Mouse (Mus musculus) neural tube, embryonic 14.5 days (tissue): ENCODE measurements around the gene Hoxd11. TPM values are rescaled to one million over a fixed set of nuclear protein-coding genes. Genes with fewer than 3 reads are reported as not detected.

Experiments used
- ATAC-seq: fragments of 200-750 bp; cut with Nextera tagmentation; 2 replicates; pipeline ENCODE4 v1.8.0; 2017; ENCODE audit warnings: low read depth, mild to moderate bottlenecking, moderate TSS enrichment, moderate library complexity
- H3K27ac ChIP-seq: fragments of 300-500 bp; sonication (generic); 2 replicates; pipeline ENCODE4 v1.5.1; 2014; ENCODE audit warnings: low read depth, mild to moderate bottlenecking, control low read depth, low read length, moderate library complexity, mixed read lengths
- H3K27me3 ChIP-seq: fragments of 300-500 bp; sonication (generic); 2 replicates; pipeline ENCODE4 v1.6.1; 2014; ENCODE audit warnings: low read length; ENCODE audit not compliant: control insufficient read depth, insufficient read depth
- H3K36me3 ChIP-seq: fragments of 300-500 bp; sonication (generic); 2 replicates; pipeline ENCODE4 v1.6.1; 2014; ENCODE audit warnings: low read length, mixed read lengths; ENCODE audit not compliant: control insufficient read depth, insufficient read depth
- H3K4me1 ChIP-seq: fragments of 300-500 bp; sonication (generic); 2 replicates; pipeline ENCODE4 v1.6.1; 2014; ENCODE audit warnings: low read length; ENCODE audit not compliant: control insufficient read depth, insufficient read depth
- H3K4me2 ChIP-seq: fragments of 300-500 bp; sonication (generic); 2 replicates; pipeline ENCODE4 v1.6.1; 2014; ENCODE audit warnings: mild to moderate bottlenecking, low read depth, low read length, control low read depth
- H3K4me3 ChIP-seq: fragments of 300-500 bp; sonication (generic); 2 replicates; pipeline ENCODE4 v1.5.1; 2014; ENCODE audit warnings: low read depth, low read length, control low read depth, mixed read lengths
- H3K9ac ChIP-seq: fragments of 300-500 bp; sonication (generic); replicated peaks from 2 replicates; pipeline ENCODE4 v1.6.1; 2014; ENCODE audit warnings: low read depth, mild to moderate bottlenecking, control low read depth, low read length, mixed read lengths
- H3K9me3 ChIP-seq: fragments of 300-500 bp; sonication (generic); 2 replicates; pipeline ENCODE4 v1.6.1; 2016; ENCODE audit warnings: low read length; ENCODE audit not compliant: control insufficient read depth
- WGBS: fragments of 180-500 bp; shearing (Covaris S2); extraction: QIAGEN DNeasy Blood & Tissue Kit; methylation state at CpG from one replicate; pipeline ENCODE4 v1.1.7; 2014; 5-methylcytosine and 5-hydroxymethylcytosine counted together
- polyA plus RNA-seq: library from polyadenylated mRNA; unstranded; fragments of >200 nt; fragmentation: Nextera tagmentation; extraction: Ambion mirVana; gene quantifications from 2 replicates; pipeline ENCODE4 v1.2.1, GENCODE M21; 2014

Gene Hoxd11
- polyA plus RNA-seq, 1 experiment from 2014 or later = 0.09 TPM

DNA sequence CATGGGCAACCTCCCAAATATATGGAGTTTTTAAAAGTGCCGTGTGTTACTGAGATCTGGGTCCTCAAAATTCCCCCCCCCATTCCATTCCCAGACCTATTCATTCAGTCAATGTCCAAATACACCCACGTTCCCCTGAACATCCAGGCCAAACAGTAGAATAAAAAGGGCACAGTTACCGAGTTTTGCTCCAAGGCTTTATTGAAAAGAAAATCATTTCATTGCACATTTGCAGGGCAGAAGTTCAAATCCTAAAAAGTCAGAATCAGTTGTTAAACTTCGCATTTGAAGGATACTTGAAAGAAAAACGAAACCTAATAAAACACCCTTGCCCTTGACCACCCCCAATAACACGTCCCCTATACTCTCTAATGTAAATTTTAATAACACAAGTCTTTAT lies 23.5 kb downstream of the Hoxd11 start:
- Histone ChIP-seq H3K9ac (peak overlapping the region; percentile 99; the same call in 1 of the 2 replicates), H3K36me3 (no peaks in the 10 kb centered on the region), H3K4me3 (no peak overlapping the region; the same call in 1 of the 2 replicates), H3K27me3 (no peaks in the 10 kb centered on the region), H3K4me1 (peaks cover 14% of the 10 kb centered on the region; the same call in 1 of the 2 replicates), H3K4me2 (peak overlapping the region; percentile 75), H3K27ac (no peak overlapping the region; the same call in 1 of the 2 replicates), H3K9me3 (no peaks in the 10 kb centered on the region)
- no peak for ATAC-seq
- 30% methylated on average over 6 of the region's 6 CpGs for WGBS

DNA sequence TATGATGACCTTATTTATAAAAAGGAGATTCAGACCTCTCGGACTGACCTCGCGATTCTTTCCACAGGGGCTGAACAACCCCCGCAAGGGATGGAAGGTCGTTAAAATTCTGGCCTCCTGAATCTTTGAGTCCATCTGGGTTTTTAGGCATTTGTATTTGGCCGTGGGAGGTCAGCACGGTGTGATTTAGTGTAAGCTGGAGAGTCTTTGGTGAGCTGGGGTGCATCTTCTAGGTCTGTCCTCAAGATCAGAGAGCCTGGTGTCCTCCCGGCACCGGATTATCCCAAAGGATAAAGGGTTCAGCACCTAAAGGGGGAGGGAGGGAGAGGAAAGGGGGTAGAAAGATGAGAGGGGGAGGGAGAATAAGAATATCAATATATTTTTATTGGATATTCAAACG lies 24.0 kb downstream of the Hoxd11 start:
- H3K27me3 ChIP-seq = no peaks in the 10 kb centered on the region
- no peak for ATAC-seq
- peaks cover 15% of the 10 kb centered on the region; the same call in 1 of the 2 replicates for H3K4me1 ChIP-seq
- peak overlapping the region; percentile 99 for H3K9ac ChIP-seq
- no peaks in the 10 kb centered on the region for H3K9me3 ChIP-seq
- H3K27ac ChIP-seq = peak overlapping the region; percentile 100
- peak overlapping the region; percentile 77 for H3K4me3 ChIP-seq
- no peaks in the 10 kb centered on the region for H3K36me3 ChIP-seq
- peak overlapping the region; percentile 75 for H3K4me2 ChIP-seq
- 17% methylated on average over 10 of the region's 10 CpGs for WGBS

DNA sequence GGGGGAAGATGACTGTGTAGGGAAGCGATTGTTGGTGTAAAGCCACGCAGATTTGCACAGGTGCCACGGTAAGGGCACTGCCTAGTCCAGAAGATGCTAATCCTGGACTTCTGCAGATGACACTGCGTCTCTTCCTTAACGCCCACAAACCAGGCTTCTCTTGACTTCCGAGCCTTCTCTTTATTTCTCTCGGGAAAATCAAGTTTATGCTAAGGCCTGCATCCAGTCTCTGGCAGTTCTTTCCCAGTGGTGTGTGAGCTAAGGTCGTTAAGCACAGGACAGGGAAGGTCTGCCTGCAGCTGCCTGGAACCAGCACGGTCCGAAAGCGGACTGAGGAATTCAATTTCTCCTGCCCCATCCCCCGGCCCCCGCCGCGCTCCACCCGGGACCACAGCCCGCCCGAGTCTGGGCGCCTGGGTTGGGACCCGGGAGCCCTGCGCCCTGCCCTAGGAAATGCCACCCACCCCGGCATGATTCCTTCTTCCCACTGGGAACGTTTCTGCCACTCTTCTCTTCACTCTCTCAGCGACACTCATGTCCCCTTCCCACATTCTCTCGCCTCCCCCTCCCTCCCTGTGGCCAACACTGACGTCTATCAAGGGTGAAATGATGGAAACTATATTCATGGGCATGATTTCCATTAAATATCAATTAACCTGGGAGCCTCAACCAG lies 24.5 kb downstream of the Hoxd11 start:
- 4% methylated on average over 21 of the region's 26 CpGs for WGBS
- peak overlapping the region; percentile 75 for H3K4me2 ChIP-seq
- ATAC-seq = no peak

DNA sequence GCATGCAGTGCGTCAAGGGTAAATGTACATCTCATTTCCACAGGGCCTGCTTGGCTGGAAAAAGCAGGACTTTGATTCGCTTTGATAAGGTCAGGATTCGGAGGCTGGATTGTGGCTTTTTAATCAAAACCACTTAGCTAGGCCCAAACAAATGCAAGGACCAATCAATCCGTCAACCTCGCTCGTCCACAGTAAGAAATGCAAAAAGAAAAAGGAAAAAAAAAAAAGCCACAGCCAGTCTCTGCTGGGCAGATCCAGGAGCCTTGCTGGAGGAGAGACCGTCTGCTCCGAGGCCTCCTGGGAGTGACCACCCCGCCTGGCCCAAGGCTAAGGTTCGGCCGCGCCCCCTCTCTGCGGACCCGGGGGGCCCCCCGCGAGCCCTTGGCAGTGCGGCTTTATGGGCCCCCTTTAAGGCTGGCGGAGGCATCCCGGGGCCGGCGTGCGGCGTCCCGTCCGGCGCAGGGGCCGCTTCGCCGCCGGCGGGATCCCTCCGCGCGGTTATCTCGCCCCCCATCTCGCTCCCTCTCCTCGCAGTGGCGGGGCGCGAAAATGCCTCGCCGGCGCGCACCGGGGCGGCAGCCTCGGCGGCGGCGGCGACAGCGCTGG lies 25.1 kb downstream of the Hoxd11 start, which contains the start of gene Hoxd8:
Gene Hoxd8, plus strand, starts transcription at position 223 of the 606 bp plus-strand sequence.
- peaks cover 24% of the 10 kb centered on the region; the same call in 1 of the 2 replicates for H3K4me1 ChIP-seq
- H3K9ac ChIP-seq = peak within 1 kb of the TSS; percentile 99
- H3K4me2 ChIP-seq = peak within 1 kb of the TSS; percentile 75
- peak; percentile 52 for ATAC-seq
- WGBS = under 1% methylated on average over 43 of the region's 52 CpGs
- H3K9me3 ChIP-seq = no peaks in the 10 kb centered on the region
- peak within 1 kb of the TSS; percentile 100 for H3K27ac ChIP-seq
- no peaks in the 10 kb centered on the region for H3K36me3 ChIP-seq
- H3K4me3 ChIP-seq = peak within 1 kb of the TSS; percentile 77
- H3K27me3 ChIP-seq = no peaks in the 10 kb centered on the region

More for the DNA sequence above, 24.5 kb downstream of the Hoxd11 start:
- Histone ChIP-seq H3K9ac (peak overlapping the region; percentile 99), H3K36me3 (no peaks in the 10 kb centered on the region), H3K4me1 (peaks cover 20% of the 10 kb centered on the region; the same call in 1 of the 2 replicates), H3K27me3 (no peaks in the 10 kb centered on the region), H3K9me3 (no peaks in the 10 kb centered on the region), H3K4me3 (peak overlapping the region; percentile 77), H3K27ac (peak overlapping the region; percentile 100)

DNA sequence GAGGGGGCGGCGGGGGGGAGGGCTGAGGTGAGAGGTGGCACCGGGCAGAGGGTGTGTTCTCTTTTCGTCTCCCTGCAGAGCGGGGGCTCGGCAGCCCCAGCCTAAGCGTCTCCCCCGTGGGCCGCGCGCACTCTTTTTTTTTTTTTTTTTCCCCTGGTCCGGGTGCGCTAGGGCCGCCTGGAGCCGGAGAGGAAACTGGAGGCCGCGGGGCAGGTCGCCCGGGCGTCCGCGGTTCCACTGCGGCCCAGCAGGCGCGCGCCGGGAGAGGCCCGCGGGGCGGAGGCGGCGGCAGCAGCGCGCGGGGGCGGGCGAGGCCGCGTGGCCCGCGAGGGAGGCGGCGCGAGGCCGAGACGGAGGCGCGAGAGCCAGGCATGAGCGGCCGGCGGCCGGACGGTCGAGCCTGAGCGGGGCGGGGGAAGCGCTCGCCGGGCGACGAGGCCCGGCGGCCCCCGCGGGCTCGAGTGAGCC lies 25.7 kb downstream of the Hoxd11 start:
- Histone ChIP-seq H3K4me2 (peak overlapping the region; percentile 75), H3K9me3 (no peaks in the 10 kb centered on the region), H3K27ac (peak overlapping the region; percentile 100), H3K9ac (peak overlapping the region; percentile 99), H3K36me3 (no peaks in the 10 kb centered on the region), H3K4me3 (peak overlapping the region; percentile 77), H3K27me3 (no peaks in the 10 kb centered on the region), H3K4me1 (peaks cover 30% of the 10 kb centered on the region)
- 0% methylated on average over 34 of the region's 66 CpGs for WGBS
- no peak; the same call in 1 of the 2 replicates for ATAC-seq

DNA sequence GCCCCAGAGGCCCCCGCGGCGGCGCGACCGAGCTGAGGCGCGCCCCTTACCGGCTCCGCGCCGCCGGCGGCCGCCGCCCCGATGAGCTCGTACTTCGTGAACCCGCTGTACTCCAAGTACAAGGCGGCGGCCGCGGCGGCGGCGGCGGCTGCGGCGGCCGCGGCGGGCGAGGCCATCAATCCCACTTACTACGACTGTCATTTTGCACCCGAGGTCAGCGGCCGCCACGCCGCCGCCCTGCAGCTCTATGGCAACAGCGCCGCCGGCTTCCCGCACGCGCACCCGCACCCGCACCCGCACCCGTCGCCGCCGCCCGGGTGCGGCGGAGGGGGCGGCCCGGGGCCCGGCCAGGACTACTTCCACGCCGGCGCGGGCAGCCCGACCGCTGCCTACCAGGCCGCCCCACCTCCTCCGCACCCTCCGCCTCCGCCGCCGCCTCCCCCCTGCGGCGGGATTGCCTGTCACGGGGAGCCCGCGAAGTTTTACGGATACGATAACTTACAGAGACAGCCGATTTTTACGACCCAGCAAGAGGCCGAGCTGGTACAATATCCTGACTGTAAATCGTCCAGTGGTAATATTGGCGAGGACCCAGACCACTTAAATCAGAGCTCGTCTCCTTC lies 26.2 kb downstream of the Hoxd11 start:
- H3K4me1 ChIP-seq = peaks cover 35% of the 10 kb centered on the region
- WGBS = under 1% methylated on average over 58 of the region's 85 CpGs
- ATAC-seq = peak; percentile 70

DNA sequence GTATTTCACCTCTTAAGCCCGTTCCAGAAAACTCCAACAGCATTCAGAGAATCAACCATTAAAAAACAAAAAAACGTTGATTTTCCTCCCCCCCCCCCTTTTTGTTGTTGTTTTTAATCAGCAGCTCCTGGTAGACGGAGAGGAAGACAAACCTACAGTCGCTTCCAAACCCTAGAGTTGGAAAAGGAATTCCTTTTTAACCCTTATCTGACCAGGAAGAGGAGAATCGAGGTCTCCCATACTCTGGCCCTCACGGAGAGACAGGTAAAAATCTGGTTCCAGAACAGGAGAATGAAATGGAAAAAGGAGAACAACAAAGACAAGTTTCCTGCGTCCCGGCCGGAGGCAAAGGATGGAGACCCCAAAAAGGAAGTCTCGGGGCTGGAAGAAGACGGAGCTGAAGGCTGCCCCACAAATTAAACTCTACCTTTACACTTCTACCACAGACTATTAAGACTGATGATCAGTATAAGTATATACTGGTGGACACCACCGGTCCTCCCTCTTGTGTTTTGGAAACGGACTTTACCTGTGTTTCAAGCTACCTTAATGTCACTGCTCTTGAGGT lies 27.1 kb downstream of the Hoxd11 start:
- Histone ChIP-seq H3K9me3 (no peaks in the 10 kb centered on the region), H3K4me1 (peaks cover 39% of the 10 kb centered on the region), H3K4me2 (peak overlapping the region; percentile 75), H3K9ac (peak overlapping the region; percentile 99), H3K27me3 (no peaks in the 10 kb centered on the region), H3K4me3 (peak overlapping the region; percentile 77), H3K36me3 (no peaks in the 10 kb centered on the region), H3K27ac (peak overlapping the region; percentile 100)
- no peak for ATAC-seq
- WGBS = under 1% methylated on average over 13 of the region's 13 CpGs

More for the DNA sequence above, 26.2 kb downstream of the Hoxd11 start:
- Histone ChIP-seq H3K27ac (peak overlapping the region; percentile 100), H3K9me3 (no peaks in the 10 kb centered on the region), H3K4me3 (peak overlapping the region; percentile 77), H3K36me3 (no peaks in the 10 kb centered on the region), H3K9ac (peak overlapping the region; percentile 99), H3K27me3 (no peaks in the 10 kb centered on the region), H3K4me2 (peak overlapping the region; percentile 75)

DNA sequence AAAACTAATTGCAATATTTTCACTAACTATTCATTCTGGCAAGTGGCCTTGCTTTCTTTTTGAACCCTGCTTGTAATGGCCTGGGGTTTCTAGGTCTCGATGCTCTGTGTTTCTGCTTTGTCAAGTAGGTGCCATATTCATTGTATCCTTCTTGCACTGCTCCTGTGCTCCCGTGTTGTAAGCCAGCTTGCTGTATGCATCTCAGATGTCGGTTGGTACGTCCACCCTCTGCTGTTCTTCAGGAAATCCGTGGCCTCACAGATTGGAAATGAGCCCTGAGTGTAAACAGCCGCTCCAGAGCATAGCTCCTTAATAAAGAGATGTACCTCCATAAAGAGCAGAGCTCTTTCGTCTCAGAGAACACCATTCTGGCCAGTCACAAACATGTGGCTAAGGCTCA lies 28.2 kb downstream of the Hoxd11 start:
- WGBS = 11% methylated on average over 7 of the region's 7 CpGs
- H3K4me2 ChIP-seq = peak overlapping the region; percentile 75
- H3K4me1 ChIP-seq = peaks cover 39% of the 10 kb centered on the region
- H3K27ac ChIP-seq = peak overlapping the region; percentile 73
- H3K4me3 ChIP-seq = peak overlapping the region; percentile 77
- ATAC-seq = no peak
- no peaks in the 10 kb centered on the region for H3K36me3 ChIP-seq
- no peaks in the 10 kb centered on the region for H3K27me3 ChIP-seq
- H3K9me3 ChIP-seq = no peaks in the 10 kb centered on the region
- H3K9ac ChIP-seq = peak overlapping the region; percentile 56
